Mouse (Mus musculus): ENCODE results near the gene Kdm2a. TPM values are rescaled to one million over a fixed set of nuclear protein-coding genes. Genes with fewer than 3 reads are reported as not detected.

Gene Kdm2a
- total RNA-seq, 2 experiments from 2014 or later, result 40.7 to 79.4 TPM

DNA sequence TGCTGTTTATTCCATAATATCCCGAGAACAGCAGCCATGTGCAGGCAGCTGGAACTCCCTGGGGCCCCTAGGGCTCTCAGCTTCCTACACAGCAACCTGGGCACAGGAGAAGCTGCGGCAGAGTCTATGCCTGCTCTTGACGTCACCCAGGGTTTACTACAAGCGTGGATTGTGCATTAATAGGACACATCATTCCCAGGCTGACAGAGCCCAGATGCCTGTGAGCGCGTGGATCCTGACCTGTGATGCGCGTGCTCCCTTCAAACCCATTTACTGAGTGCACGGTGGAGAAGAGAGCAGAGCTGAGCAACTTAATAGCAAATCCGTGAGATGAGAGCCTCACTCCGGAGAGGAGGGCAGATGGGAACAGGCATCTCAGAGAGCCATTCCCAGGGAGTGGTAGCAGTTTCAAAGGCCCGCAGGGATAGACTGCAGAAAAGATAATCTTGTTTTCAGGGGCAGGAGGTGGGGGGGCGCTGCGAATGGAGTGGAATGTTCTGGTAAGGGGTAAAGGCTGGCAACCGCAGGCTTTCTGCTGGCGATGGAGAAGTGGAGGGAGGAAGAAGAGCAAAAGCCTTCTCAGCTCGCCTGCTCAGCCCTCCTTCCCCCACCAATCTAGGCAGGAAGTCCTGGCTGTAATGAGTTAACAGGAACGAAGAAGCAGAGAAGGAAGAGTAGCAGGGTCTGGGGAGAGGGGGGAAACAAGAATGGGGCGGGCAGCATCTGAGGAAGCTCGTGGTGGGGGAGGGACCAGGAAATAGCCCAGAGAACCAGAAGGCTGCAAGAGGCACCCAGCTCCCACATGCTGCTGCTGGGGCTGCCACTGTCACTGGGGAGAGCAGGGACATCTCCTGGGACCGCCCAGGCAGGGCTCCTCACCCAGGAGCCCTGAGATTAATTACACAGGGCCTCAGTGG is 96.1 kb downstream of the Kdm2a start:
- ATAC-seq (replicated peaks; ENCODE audit: low FRiP score, poor library complexity, severe bottlenecking), result no peak

DNA sequence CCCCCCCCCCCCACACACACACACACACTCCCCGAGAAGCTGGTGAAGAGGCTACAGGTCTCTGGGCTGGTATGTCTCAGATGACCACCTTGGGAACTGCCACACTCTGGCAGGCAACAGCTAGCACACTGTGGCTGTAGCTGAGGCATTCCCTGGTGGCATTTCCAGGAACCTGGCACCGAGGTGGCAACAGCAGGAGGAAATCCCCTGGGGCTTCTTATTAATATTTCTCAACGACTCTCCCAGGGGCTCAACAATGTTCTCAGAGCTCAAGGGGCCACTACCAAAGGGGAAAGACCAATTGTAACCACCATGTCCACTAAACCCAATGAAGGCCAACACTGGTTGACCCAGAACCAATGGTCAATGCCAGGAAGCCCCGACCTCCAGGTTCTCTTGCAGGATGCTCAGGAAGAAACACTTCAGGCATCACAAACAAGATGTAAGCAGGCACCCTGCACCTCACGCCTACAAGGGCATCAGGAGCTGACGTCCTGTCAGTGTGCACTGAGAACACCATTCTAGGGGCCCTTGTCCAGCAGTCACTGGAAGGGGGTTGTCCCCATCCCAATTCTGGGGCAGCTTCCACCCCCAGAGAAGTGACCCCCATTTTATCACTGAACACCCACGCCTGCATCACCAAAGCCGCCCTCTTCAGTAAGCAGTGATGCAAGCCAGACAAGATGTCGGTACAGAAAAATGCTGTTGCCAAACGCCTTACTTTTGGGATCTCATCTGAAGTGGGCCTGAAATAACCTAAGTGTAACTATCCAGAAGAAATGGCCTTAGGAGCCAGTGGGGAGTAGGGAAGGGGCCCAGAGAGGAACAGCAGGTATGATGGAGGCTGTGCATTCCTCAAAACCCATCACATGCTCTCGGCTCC is 97.0 kb downstream of the Kdm2a start:
- no peak for ATAC-seq (replicated peaks; ENCODE audit: low FRiP score, poor library complexity, severe bottlenecking)

DNA sequence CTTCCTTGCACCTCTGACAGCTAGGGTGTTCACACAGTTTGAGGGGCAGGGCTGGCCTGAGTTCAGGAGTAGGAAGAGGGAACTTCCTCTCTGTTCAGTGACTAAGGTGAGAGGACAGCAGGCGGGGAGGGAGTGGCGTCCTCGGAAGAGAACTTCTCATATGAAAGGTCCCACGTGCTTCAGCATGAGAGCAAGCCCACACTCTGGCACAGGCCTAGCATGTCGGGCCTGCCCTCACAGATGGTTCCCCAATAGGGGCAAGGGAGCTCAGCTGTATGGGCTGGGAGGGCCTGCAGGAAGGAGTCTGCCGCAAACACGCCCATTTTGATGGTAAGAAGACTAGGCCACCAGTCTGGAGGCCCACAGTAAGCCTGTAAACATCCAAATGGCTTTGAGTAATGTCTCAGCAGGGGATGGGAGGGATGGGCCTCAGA is 97.8 kb downstream of the Kdm2a start:
- no peak for ATAC-seq (replicated peaks; ENCODE audit: low FRiP score, poor library complexity, severe bottlenecking)

DNA sequence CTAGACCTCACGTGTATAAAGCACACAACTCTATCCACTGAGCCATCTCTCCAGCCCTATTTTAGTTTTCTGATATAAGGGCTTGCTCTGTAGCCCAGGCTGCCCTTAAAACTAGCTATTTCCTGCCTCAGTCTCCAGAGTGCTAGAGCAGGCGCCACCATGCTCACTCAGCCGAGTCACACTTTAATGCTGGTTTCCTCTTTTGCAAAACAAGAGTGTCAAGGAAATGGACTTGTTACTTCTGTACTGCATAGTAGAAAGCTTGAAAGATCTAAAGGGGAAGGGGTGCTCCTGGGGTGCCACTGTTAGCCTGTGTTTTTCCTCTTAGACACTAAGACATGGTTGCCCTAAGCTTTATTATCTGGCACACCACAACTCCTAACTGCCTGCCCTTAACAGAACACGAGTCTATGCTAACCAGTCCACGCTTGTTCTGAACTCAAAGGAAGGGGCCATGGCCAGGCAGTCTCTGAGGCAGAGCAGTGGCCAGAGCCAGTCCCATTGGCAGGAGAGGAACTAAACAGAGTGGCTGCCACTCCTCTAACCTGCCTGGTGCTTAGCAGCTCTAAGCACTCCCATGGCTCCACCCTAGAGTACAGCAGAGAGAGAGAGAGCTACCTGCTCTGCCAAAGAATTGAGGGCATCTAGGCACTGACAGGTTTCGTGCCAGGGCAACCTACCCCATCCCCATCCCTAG is 98.4 kb downstream of the Kdm2a start:
- ATAC-seq (replicated peaks; ENCODE audit: low FRiP score, poor library complexity, severe bottlenecking), result no peak

DNA sequence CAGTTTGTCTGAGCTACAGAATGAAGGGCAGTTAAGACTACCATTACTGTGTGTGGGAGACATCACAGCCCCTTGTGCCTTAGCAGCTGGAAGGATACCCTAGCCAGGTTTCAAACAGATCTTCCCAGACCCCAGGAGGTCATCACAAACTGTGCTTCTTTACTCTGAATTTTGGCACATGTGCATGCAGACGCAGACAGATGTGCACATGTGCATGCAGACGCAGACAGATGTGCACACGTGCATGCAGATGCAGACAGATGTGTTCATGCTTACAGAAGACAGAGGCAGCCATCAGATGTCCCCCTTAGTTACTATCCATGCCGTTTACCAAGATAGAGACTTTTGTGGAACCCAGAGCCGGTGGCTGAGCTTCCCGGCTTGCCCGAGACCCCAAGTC is 99.0 kb downstream of the Kdm2a start:
- ATAC-seq (replicated peaks; ENCODE audit: low FRiP score, poor library complexity, severe bottlenecking), result no peak

DNA sequence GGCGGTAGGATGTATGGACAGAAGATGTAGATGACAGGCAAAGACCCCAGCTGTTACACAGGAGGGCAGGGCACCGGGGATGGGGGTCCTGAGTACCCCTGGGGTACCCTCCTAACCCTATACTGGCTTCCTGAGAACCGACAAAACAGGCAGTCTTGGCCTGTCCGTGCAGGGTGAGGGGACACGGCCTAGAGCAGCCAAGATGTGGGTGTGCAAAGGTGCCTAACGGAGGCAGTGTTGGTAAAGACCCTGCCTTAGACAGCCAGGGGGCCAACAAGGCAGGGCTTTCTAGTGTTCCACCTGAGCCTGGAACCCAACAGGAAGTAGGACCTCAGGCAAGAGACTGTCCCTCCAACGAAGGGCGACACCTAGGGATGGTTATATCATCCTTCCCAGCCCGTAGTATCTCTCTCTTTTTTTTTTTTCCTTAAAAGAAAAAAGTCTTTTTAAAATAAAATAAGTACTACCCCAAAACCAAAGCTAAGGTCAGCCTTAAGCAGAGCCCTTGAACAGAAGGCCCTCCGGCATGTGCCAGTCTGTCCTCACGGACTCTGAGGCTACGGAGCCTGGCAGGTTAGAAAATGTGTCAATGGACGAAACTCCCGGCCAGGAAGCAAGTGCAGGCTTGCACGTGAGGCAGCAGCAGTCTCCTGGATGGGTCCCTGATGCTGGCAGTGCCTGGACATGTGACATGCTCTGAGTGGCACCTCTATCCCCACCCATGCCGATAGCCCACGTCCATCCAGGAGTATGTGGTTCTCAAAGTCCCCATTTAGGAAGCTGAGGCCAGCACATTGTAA is 99.6 kb downstream of the Kdm2a start:
- no peak for ATAC-seq (replicated peaks; ENCODE audit: low FRiP score, poor library complexity, severe bottlenecking)

DNA sequence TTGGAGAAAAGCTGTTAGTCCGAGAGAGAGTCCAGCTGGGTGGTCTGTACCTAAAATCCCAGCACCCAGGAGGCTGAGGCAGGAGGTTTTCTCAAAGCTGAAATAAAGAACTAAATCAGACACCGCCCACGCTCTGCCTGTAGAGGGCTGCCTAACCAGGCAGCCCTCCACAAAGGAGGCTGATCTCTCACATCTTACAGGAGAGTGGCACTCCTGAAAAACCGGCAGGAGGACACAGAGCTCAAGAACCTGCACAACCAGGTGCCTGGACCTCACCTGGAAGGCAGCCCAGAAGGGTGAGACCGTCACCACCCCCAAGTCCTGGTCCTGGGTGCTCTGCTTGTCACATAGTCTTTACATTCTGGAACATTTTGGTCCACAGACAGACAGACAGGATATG is 100.2 kb downstream of the Kdm2a start:
- no peak for ATAC-seq (replicated peaks; ENCODE audit: low FRiP score, poor library complexity, severe bottlenecking)

DNA sequence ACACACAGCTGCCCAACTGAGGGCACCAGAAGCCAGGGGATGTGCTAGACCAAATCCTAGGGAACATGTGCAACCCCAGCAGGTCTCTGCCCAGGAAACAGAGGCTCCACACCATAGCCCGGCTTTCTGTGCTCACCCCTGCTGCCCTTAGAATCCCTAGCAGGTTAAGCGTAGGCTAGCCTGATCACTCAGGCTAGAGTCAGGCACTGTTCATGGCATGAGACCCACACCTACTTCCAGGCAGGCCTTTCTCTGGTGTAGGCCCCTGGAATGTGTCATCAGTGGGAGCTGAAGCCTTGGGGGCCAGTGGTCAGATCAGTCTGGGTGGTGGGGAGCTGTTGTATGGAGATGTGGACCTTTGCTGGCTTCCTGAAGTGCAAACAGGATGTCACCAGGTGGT is 101.5 kb downstream of the Kdm2a start:
- no peak for ATAC-seq (replicated peaks; ENCODE audit: low FRiP score, poor library complexity, severe bottlenecking)

DNA sequence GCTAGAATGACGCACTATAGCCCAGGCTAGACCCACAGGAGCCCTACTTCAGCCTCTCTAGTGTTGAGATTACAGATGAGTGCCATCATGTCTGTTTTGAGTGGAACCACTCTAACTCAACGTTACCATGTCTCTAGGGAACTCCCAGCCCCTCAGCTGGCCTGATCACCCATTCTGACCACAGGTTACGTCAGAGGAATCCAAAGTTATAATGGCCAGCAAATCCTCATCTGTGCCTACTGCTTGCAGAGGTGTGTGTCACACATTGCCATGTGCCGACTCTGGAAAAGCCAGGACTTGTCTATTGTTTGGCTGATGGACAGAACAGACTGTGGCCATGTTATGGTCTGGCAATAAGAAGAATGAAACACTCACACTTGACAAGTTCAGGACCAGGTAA is 102.7 kb downstream of the Kdm2a start:
- no peak for ATAC-seq (replicated peaks; ENCODE audit: low FRiP score, poor library complexity, severe bottlenecking)

DNA sequence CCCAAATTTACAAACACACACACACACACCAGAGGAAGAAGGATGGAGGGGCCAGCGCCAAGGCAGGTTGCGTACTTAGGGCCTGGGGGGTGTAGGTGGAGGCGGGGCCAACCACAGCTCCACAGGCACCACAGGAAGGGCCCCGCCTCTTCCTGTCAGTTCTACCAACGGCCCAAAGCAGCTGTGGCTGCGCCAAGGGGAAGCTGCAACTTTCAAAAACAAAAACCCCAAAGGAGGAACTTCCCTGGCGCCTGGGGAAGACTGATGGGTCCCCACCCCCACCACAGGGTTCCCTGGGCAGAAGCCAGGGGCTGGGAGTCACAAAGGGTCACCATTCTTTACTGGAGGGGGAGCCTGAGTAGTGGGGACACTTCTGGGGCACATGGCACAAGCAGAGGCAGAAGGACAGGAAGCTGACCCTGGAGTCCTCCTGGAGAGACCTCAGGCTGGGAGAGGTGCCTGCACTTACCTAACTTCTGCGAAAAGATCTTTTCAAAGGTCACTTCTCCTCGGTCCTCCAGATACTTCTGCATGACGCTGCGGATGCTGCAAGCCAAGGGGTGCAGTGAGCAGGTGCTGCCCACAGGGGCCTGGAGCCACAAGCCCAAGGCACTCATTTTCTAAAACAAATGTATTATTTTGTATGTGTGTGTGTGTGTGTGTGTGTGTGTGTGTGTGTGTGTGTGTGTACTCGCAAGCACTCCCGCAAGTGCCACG is 103.5 kb downstream of the Kdm2a start:
- no peak for ATAC-seq (replicated peaks; ENCODE audit: low FRiP score, poor library complexity, severe bottlenecking)

DNA sequence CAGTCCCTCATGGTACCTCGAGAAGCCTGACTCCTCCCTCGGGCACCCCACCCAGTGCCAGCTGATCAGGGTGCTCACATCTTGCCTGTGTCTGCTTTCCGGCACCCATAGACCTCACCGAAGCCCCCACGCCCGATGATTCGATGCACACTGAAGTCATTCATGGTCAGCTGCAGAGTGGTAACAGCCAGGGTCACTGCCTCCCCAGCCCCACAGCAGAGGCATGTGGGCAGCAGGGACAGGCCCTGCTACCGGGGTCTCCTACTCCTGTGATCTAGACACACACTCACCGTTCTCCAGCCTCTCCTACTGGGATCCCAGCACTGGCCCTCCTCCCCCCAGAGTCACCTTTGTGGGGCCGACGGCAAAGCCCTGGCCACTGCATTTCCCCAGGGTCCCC is 106.9 kb downstream of the Kdm2a start:
- ATAC-seq (replicated peaks; ENCODE audit: low FRiP score, poor library complexity, severe bottlenecking), result no peak

DNA sequence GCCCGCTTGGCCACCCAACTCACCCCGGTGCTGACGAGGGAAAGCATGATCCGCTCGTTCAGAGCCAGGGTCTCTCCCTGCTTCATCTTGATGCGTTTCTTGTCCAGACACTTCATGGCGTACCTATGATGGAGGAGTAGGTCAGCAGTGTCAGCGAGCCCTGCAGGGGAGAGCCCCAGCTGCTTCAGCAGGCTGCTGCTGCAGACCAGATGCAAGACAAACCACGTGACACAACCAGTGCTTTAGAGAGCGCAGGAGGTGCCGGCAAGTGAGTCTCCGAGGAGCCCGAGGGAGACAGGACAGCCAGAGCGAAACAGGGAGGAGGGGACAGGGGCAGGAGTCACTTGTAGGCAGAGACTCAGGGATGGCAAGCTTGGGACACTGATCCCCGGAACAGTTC is 107.3 kb downstream of the Kdm2a start:
- ATAC-seq (replicated peaks; ENCODE audit: low FRiP score, poor library complexity, severe bottlenecking), result no peak

DNA sequence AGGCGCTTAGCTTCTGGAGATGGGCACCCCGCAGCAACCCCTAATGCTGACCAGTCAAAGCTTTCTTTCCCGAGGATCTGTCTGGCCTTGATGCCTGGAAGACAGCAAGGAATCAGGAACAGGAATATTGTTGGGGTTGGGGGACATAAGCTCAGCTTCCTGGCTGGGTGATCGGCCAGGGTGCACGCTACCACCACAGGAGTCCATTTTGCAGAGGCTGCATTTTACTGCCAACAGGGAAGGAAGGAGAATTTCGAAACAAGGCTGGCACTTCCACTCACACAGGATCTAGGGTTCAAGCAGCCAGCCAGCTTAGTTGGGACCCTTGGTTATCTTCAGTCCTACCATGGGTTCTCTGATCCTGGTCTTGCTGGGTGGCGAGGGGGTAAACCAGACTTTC is 114.4 kb downstream of the Kdm2a start:
- ATAC-seq (replicated peaks; ENCODE audit: low FRiP score, poor library complexity, severe bottlenecking), result no peak

DNA sequence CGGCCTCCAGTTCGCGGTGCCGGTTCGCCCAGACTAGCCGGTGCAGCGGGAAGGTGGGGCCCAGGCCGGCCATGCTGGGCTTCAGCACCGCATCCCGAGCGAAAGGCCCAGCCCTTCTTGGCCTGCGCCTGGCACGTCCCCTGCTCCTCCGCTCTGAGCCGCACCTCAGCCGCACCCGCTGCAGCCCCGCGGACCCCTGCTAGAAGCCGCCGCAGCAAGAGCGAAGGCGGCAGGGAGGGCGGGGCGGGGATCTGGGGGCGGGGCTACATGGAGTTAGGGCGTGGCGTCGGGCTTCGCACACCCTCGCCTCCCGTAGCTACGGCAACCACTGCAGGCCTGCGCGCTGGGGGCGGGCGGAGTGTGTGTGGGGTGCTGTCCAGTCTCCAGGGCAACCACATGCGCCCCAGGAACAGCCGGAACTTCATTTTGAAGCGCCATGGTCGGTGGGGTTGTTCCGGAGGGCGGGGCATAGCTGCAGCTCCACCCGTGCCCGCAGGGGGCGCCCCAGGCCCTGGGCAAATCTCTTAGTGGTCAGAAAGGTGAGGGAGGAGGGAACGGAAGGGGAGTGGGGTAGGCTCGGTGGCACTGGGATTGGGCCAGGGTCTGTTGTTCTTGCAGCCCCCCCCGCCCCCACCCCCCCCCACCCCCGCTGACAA is 115.1 kb downstream of the Kdm2a start, which contains the start of gene Ankrd13d:
Gene Ankrd13d, minus strand, starts transcription at position 240 of the 656 bp plus-strand sequence.
- peak; percentile 74 for ATAC-seq (replicated peaks; ENCODE audit: low FRiP score, poor library complexity, severe bottlenecking)

DNA sequence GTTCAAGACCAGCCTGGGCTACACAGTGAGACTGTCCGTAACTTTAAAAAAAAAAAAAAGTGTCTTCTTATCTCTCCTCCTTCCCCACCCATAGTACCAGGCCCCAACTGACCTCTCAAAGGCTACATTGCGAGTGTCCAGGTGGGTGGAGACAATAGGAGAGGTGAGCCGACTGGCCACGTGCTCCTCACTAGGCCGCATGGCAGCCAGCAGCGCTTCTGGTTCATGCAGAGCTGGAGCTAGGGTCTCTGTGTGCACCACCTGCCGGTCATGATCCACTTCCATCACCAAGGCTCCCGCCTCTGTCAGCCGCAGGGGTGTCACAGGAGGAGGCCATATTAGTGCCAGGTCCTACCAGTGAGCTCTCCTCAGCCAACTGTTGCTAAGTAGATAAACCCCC is 117.7 kb downstream of the Kdm2a start:
- no peak for ATAC-seq (replicated peaks; ENCODE audit: low FRiP score, poor library complexity, severe bottlenecking)

DNA sequence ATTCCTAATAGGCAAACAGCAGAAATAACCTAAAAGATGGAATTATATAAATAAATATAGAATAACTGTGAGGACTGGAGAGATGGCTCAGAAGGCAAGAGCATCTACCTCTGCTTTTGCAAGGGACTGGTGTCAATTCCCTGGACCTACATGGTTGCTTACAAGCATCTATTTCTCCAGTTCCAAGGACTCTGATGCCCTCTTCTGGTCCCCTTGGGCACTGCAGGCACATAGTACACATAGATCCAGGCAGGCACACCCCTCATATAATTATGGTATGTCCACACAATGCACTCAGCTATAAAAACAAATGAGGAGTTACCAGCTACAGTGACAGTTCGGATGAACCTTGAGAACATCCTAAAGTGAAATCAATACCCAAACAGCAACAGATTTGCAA is 118.6 kb downstream of the Kdm2a start:
- ATAC-seq (replicated peaks; ENCODE audit: low FRiP score, poor library complexity, severe bottlenecking), result no peak

DNA sequence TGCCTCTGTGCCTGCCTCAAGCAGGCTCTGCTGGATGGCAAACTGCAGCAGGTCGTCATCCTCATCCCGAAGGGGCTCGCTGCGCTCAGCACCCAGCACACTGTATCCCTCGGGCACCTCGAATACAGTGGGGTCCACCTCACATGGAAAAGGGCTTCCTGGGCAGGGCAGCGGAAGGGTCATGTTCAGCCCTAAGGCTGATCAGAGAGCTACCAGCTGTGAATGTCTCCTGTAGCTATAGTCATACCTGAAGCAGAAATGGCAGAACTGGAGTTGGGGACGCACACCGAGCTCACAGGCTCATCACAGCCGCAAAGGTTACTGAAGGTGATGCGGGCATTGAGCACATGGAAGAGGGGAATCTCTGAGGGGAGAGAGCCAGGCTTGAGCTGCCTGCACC is 127.1 kb downstream of the Kdm2a start:
- ATAC-seq (replicated peaks; ENCODE audit: low FRiP score, poor library complexity, severe bottlenecking), result no peak

DNA sequence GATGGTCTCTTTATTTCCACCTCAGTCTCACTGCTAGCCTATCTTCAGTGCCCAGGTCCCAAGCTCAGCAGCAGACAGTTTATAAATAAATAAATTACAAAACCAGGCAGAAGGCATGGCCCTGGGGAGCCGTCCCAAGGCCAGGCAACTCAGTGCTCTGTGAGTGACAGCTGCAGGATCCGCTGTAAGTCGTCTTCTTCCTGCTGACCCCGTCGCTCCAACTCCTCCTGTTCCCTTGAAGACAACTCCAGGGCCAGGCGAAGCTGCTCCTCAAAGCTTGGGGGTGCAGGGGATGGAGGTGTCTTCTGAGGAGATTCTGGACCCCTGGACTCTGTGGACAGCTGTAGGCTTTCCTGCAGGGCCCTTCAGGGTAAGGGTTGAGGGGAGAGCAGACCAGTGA is 127.9 kb downstream of the Kdm2a start:
- no peak for ATAC-seq (replicated peaks; ENCODE audit: low FRiP score, poor library complexity, severe bottlenecking)
